8 mouse cellular contexts compared by ENCODE assay signal in the genomic region with DNA sequence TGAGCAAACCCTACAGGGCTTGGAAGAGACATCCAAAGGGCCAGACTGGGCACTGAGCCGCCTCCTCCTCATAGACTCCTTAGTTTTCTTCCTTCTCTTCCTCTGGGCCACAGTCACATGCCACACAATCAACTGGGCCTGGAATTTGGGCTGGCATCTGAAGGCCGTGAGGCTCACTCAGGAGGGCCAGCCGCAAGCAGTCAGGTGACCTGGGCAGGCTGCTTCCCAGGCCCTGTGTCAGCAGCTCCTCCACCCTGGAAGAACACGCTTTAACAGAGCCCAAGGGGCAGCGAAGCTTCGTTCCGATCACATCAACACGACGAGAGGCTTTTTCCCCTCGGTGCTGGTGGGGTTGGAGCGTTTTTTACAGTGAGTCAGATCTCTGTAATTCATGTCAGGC. TPM values are rescaled to one million over a fixed set of nuclear protein-coding genes. Genes with fewer than 3 reads are reported as not detected.
DNase-seq lines count a peak whose midpoint lies in the region; ATAC-seq and TF ChIP-seq lines count a peak whose summit lies in the region.

No protein-coding gene starts in this region.

- ATAC-seq in kidney, embryonic 16.5 days (ENCODE audit: low FRiP score, low TSS enrichment): no peak
- no peak for ATAC-seq in intestine, postnatal 0 days
- ATAC-seq in forebrain, embryonic 12.5 days (ENCODE audit: low FRiP score): no peak

- no peaks in the 10 kb centered on the region for H3K27me3 ChIP-seq in kidney, adult 2 months (replicated peaks; ENCODE audit: control insufficient read depth, insufficient read depth, low read length)
- H3K27me3 ChIP-seq in kidney, embryonic 16.5 days (ENCODE audit: insufficient read depth, low read length): no peaks in the 10 kb centered on the region
- H3K27me3 ChIP-seq in intestine, postnatal 0 days (replicated peaks; ENCODE audit: control insufficient read depth, insufficient read depth, low read length): no peaks in the 10 kb centered on the region
- no peaks in the 10 kb centered on the region for H3K27me3 ChIP-seq in forebrain, embryonic 12.5 days

- H3K9me3 ChIP-seq in kidney, embryonic 16.5 days (ENCODE audit: low read length): no peaks in the 10 kb centered on the region
- H3K9me3 ChIP-seq in intestine, postnatal 0 days (ENCODE audit: control insufficient read depth): no peaks in the 10 kb centered on the region
- no peaks in the 10 kb centered on the region for H3K9me3 ChIP-seq in forebrain, embryonic 12.5 days

- H3K4me3 ChIP-seq in kidney, adult 2 months (ENCODE audit: insufficient read depth, low read depth, low read length): no peak overlapping the region
- H3K4me3 ChIP-seq in kidney, embryonic 16.5 days (ENCODE audit: low read length): no peak overlapping the region
- H3K4me3 ChIP-seq in intestine, postnatal 0 days (ENCODE audit: low read depth, low read length): no peak overlapping the region
- no peak overlapping the region for H3K4me3 ChIP-seq in forebrain, embryonic 12.5 days (replicated peaks)

- H3K36me3 ChIP-seq in kidney, adult 2 months (ENCODE audit: control insufficient read depth, insufficient read depth, low read length): no peaks in the 10 kb centered on the region
- no peaks in the 10 kb centered on the region for H3K36me3 ChIP-seq in kidney, embryonic 16.5 days (ENCODE audit: insufficient read depth, low read length)
- peaks cover 20% of the 10 kb centered on the region; the same call in 1 of the 2 replicates for H3K36me3 ChIP-seq in intestine, postnatal 0 days (ENCODE audit: control insufficient read depth, insufficient read depth)
- H3K36me3 ChIP-seq in forebrain, embryonic 12.5 days (replicated peaks): peaks cover 14% of the 10 kb centered on the region

- no peak for TF ChIP-seq POLR2A in kidney, adult 2 months (IDR thresholded peaks at IDR 0.05; ENCODE audit: low read depth, low read length)

- no peak overlapping the region for H3K9ac ChIP-seq in kidney, embryonic 16.5 days (replicated peaks; ENCODE audit: low read length)
- no peak overlapping the region for H3K9ac ChIP-seq in intestine, postnatal 0 days (ENCODE audit: low read depth, low read length)
- H3K9ac ChIP-seq in forebrain, embryonic 12.5 days: no peak overlapping the region

- H3K27ac ChIP-seq in kidney, adult 2 months (ENCODE audit: insufficient read depth, low read depth, low read length): peak overlapping the region; percentile 82
- H3K27ac ChIP-seq in kidney, embryonic 16.5 days (ENCODE audit: low read length): no peak overlapping the region
- peak overlapping the region; percentile 8; the same call in 1 of the 2 replicates for H3K27ac ChIP-seq in intestine, postnatal 0 days (ENCODE audit: low read depth, low read length)
- no peak overlapping the region for H3K27ac ChIP-seq in forebrain, embryonic 12.5 days

- no peak overlapping the region for H3K4me2 ChIP-seq in kidney, embryonic 16.5 days (replicated peaks; ENCODE audit: low read depth, low read length)
- H3K4me2 ChIP-seq in intestine, postnatal 0 days (replicated peaks; ENCODE audit: low read depth): no peak overlapping the region
- H3K4me2 ChIP-seq in forebrain, embryonic 12.5 days: no peak overlapping the region

- DNase-seq in cerebellum, adult 11 months: peak; percentile 28
- no peak for DNase-seq in cerebellum, postnatal 36 days
- peak; percentile 65 for DNase-seq in kidney, adult 2 months
- DNase-seq in cerebellum, adult 8-10 months: peak; percentile 25
- no peak for DNase-seq in Muller cell, postnatal 12 days (ENCODE audit: inconsistent ontology term)

- TF ChIP-seq CTCF in kidney, adult 2 months (conservative IDR thresholded peaks at IDR 0.05; ENCODE audit: insufficient read depth, insufficient read length, low read depth, low read length): no peak
- TF ChIP-seq CTCF in intestine, postnatal 0 days (IDR thresholded peaks at IDR 0.05; ENCODE audit: low read depth): no peak

- 36% methylated on average over 11 of the region's 11 CpGs for WGBS in kidney, adult 2 months
- 77% methylated on average over 11 of the region's 11 CpGs for WGBS in kidney, embryonic 16.5 days
- 62% methylated on average over 11 of the region's 11 CpGs for WGBS in intestine, postnatal 0 days
- WGBS in forebrain, embryonic 12.5 days: 86% methylated on average over 11 of the region's 11 CpGs

- peaks cover 78% of the 10 kb centered on the region for H3K4me1 ChIP-seq in kidney, adult 2 months (ENCODE audit: control insufficient read depth, insufficient read depth, low read length)
- H3K4me1 ChIP-seq in kidney, embryonic 16.5 days (ENCODE audit: insufficient read depth, low read length): peaks cover 51% of the 10 kb centered on the region
- H3K4me1 ChIP-seq in intestine, postnatal 0 days (replicated peaks; ENCODE audit: control insufficient read depth, insufficient read depth, low read length): peaks cover 39% of the 10 kb centered on the region
- peaks cover 40% of the 10 kb centered on the region for H3K4me1 ChIP-seq in forebrain, embryonic 12.5 days

RNA-seq across cellular contexts. Expression of gene Fam53b, which starts 11.0 kb away (rescaled TPM):
- polyA plus RNA-seq in kidney, adult 2 months (2012; rRNA removed): 29.3 and 31.1 TPM in 2 replicates
- polyA plus RNA-seq in kidney, embryonic 16.5 days (2015; fragmentation: Nextera tagmentation; extraction: Ambion mirVana): 22.5 and 23.3 TPM in 2 replicates
- 13.5 and 17.3 TPM in 2 replicates for polyA plus RNA-seq in intestine, postnatal 0 days (2015; fragmentation: Nextera tagmentation; extraction: Ambion mirVana)
- 41.7 and 47.7 TPM in 2 replicates for polyA plus RNA-seq in forebrain, embryonic 12.5 days (2016; fragmentation: Nextera tagmentation; extraction: Ambion mirVana)

RNA-seq across cellular contexts. Expression of gene Eef1akmt2, which starts 49.8 kb away (rescaled TPM):
- 7.7 and 13.0 TPM in 2 replicates for polyA plus RNA-seq in kidney, adult 2 months (2012; rRNA removed)
- polyA plus RNA-seq in kidney, embryonic 16.5 days (2015; fragmentation: Nextera tagmentation; extraction: Ambion mirVana): 64.9 and 71.2 TPM in 2 replicates
- 34.3 and 37.8 TPM in 2 replicates for polyA plus RNA-seq in intestine, postnatal 0 days (2015; fragmentation: Nextera tagmentation; extraction: Ambion mirVana)
- 93.6 and 93.7 TPM in 2 replicates for polyA plus RNA-seq in forebrain, embryonic 12.5 days (2016; fragmentation: Nextera tagmentation; extraction: Ambion mirVana)

RNA-seq across cellular contexts. Expression of gene Abraxas2, which starts 56.3 kb away (rescaled TPM):
- 15.7 and 17.9 TPM in 2 replicates for polyA plus RNA-seq in kidney, adult 2 months (2012; rRNA removed)
- 34.2 and 40.8 TPM in 2 replicates for polyA plus RNA-seq in kidney, embryonic 16.5 days (2015; fragmentation: Nextera tagmentation; extraction: Ambion mirVana)
- polyA plus RNA-seq in intestine, postnatal 0 days (2015; fragmentation: Nextera tagmentation; extraction: Ambion mirVana): 26.0 and 27.1 TPM in 2 replicates
- polyA plus RNA-seq in forebrain, embryonic 12.5 days (2016; fragmentation: Nextera tagmentation; extraction: Ambion mirVana): 37.2 and 38.7 TPM in 2 replicates

Comparison
In these comparisons a context has a peak if more than half of its experiments do, and no peak if none do; other contexts are left out.
1. DNase-seq: peak in cerebellum, adult 11 months (single experiment), kidney, adult 2 months (single experiment) and cerebellum, adult 8-10 months (single experiment); none in cerebellum, postnatal 36 days (0 of 2) and Muller cell, postnatal 12 days (single experiment).
2. H3K27ac ChIP-seq: peak in kidney, adult 2 months (single experiment) and intestine, postnatal 0 days (single experiment); none in kidney, embryonic 16.5 days (single experiment) and forebrain, embryonic 12.5 days (single experiment).